Mouse (Mus musculus) heart, postnatal 4 days (tissue): Measurements from ENCODE around the gene Lgi2. TPM values are rescaled to one million over a fixed set of nuclear protein-coding genes. Genes with fewer than 3 reads are reported as not detected.

Experiments
- DNase-seq: peaks from one replicate; pipeline ENCODE4 v3.0.0; 2021
- total RNA-seq, 2 experiments: library from RNA; stranded (reverse); gene quantifications; 2 replicates each; pipeline ENCODE4 v1.2.3; 2021

Gene Lgi2
- total RNA-seq, 2 experiments from 2014 or later, result 1.6 to 1.9 TPM

GRCm38 (mm10) chr5:52537024-52537423 lies 29.2 kb downstream of the Lgi2 start:
- DNase-seq, result no peak

GRCm38 (mm10) chr5:52534798-52535590 lies 31.3 kb downstream of the Lgi2 start:
- DNase-seq, result no peak

GRCm38 (mm10) chr5:52533705-52534104 lies 32.6 kb downstream of the Lgi2 start:
- no peak for DNase-seq

- DNase-seq, result no peak
These were observed 37.7 kb downstream of the Lgi2 start for GRCm38 (mm10) chr5:52528545-52528944.

GRCm38 (mm10) chr5:52526324-52526986 lies 39.8 kb downstream of the Lgi2 start:
- DNase-seq, result no peak

GRCm38 (mm10) chr5:52524207-52524606 lies 42.1 kb downstream of the Lgi2 start:
- peak; percentile 65 for DNase-seq

- no peak for DNase-seq
These were observed 46.3 kb downstream of the Lgi2 start for GRCm38 (mm10) chr5:52519921-52520320.

- no peak for DNase-seq
These were observed 50.2 kb downstream of the Lgi2 start for GRCm38 (mm10) chr5:52516072-52516476.

- peak; percentile 81 for DNase-seq
These were observed 50.8 kb downstream of the Lgi2 start for GRCm38 (mm10) chr5:52515246-52516021.

GRCm38 (mm10) chr5:52511089-52511488 lies 55.2 kb downstream of the Lgi2 start:
- no peak for DNase-seq

GRCm38 (mm10) chr5:52509416-52509815 lies 56.8 kb downstream of the Lgi2 start:
- peak; percentile 13 for DNase-seq

GRCm38 (mm10) chr5:52504666-52505065 lies 61.6 kb downstream of the Lgi2 start:
- no peak for DNase-seq

- no peak for DNase-seq
These were observed 62.1 kb downstream of the Lgi2 start for GRCm38 (mm10) chr5:52504148-52504547.

GRCm38 (mm10) chr5:52495671-52496070 lies 70.6 kb downstream of the Lgi2 start:
- DNase-seq, result no peak

- DNase-seq, result no peak
These were observed 74.8 kb downstream of the Lgi2 start for GRCm38 (mm10) chr5:52491496-52491895.

GRCm38 (mm10) chr5:52487559-52488430 lies 78.5 kb downstream of the Lgi2 start:
- no peak for DNase-seq

Other genes with a start within 250 kb of the Lgi2 start
- 1 to 10 TPM; 2.8 to 3.5 TPM for gene Sod3, start 202.7 kb downstream of the Lgi2 start, total RNA-seq
- gene Ccdc149, start 94.9 kb downstream of the Lgi2 start, total RNA-seq, result 1 to 10 TPM; 5.7 to 6.1 TPM
- 10 to 100 TPM in 1 of 2 experiments, 1 to 10 TPM in 1; 9.9 to 10.0 TPM for gene Sepsecs, start 103.2 kb upstream of the Lgi2 start, total RNA-seq
- gene Pi4k2b, start 175.1 kb upstream of the Lgi2 start, total RNA-seq, result 1 to 10 TPM; 5.4 to 5.8 TPM
- 1 to 10 TPM; 8.4 to 9.7 TPM for gene Zcchc4, start 208.9 kb upstream of the Lgi2 start, total RNA-seq